Mouse (Mus musculus): ENCODE measurements around the gene Chaf1a. TPM values are rescaled to one million over a fixed set of nuclear protein-coding genes. Genes with fewer than 3 reads are reported as not detected.

Chaf1a gene
- polyA plus RNA-seq, 1 experiment = 73.6 TPM

DNA sequence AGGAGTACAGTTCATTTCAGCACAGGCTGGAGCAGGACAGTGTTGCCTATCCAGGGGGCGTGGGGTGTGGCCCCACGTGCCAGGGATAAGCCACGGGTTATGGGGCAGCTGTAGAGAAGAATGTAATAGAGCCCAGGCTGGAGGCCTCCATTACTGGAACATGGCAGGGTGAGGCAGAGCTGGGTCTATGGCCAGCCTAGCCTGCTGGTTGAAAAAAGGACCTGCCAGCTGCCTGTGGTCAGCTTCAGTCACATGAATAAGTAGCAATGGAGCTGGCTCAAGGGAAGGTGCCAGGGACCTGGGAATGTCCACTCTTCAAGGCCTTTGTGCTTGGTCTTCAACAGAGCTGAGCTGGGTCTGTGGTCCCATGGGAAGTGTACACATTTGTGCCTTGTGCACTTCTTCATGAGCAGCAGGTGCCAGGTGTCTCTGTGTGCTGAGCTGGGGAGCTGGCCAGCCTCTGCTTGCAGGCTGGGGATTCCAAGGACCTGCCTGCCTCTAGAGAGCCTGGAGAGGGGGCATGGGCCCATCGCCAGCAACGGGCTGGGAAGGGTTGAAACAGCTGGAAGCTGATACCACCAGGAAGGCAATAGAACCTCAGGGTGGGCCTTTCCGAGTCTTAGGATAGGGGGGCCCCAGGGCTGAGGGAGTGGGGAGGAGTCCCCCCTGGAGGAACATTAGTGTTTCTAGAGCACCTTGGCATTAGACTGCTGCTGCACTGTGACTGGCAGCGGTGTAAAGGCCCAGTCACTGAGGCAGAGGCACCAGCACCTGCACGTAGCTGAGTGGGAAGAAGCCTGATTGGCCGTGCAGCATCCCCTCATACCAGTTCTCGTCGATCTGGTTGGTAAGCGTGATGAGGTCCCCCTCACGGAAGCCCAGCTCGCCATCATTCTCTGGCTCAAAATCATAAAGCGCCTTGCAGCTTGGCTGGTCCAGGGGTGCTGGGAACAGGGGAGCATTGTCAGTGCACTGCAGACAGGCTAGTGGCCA is 23.1 kb upstream of the Chaf1a start:
- Histone ChIP-seq H3K4me1 (ENCODE audit: control insufficient read depth, insufficient read depth, low read length) (peaks cover 5% of the 10 kb centered on the region), H3K4me3 (replicated peaks; ENCODE audit: control insufficient read depth, low read depth, low read length) (no peak overlapping the region), H3K27ac (ENCODE audit: control insufficient read depth, insufficient read depth, low read depth, low read length, poor library complexity) (no peak overlapping the region)
- TF ChIP-seq CTCF (IDR thresholded peaks at IDR 0.05; ENCODE audit: control insufficient read depth, insufficient read depth, low read length) (no peak), POLR2A (IDR thresholded peaks at IDR 0.05; ENCODE audit: borderline replicate concordance, control insufficient read depth, low read depth, low read length) (no peak)
- WGBS = 89% methylated on average over 15 of the region's 15 CpGs

DNA sequence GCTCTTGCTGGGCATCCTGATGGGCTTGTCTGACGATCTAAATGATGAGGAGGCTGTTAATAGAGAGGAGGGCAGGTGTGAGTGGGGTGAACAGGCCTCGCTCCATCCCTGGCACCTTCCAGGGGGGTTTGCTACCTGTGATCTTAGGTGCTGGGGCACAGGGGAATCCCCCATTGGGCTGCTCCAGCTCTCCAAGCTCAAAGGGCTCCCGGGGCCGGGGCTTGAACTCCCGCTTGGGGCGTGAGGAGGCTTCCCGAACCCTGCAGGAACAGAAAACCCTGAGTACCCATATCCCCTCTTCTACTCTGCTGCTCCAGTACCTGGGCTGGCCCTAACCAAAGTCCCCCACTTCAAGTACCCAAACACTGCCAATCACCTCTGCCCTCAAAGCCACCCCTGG is 22.4 kb upstream of the Chaf1a start:
- H3K27ac ChIP-seq (ENCODE audit: control insufficient read depth, insufficient read depth, low read depth, low read length, poor library complexity) = no peak overlapping the region
- no peak for TF ChIP-seq POLR2A (IDR thresholded peaks at IDR 0.05; ENCODE audit: borderline replicate concordance, control insufficient read depth, low read depth, low read length)
- no peak for TF ChIP-seq CTCF (IDR thresholded peaks at IDR 0.05; ENCODE audit: control insufficient read depth, insufficient read depth, low read length)
- no peak overlapping the region for H3K4me3 ChIP-seq (replicated peaks; ENCODE audit: control insufficient read depth, low read depth, low read length)
- peaks cover 9% of the 10 kb centered on the region for H3K4me1 ChIP-seq (ENCODE audit: control insufficient read depth, insufficient read depth, low read length)
- 92% methylated on average over 7 of the region's 7 CpGs for WGBS

DNA sequence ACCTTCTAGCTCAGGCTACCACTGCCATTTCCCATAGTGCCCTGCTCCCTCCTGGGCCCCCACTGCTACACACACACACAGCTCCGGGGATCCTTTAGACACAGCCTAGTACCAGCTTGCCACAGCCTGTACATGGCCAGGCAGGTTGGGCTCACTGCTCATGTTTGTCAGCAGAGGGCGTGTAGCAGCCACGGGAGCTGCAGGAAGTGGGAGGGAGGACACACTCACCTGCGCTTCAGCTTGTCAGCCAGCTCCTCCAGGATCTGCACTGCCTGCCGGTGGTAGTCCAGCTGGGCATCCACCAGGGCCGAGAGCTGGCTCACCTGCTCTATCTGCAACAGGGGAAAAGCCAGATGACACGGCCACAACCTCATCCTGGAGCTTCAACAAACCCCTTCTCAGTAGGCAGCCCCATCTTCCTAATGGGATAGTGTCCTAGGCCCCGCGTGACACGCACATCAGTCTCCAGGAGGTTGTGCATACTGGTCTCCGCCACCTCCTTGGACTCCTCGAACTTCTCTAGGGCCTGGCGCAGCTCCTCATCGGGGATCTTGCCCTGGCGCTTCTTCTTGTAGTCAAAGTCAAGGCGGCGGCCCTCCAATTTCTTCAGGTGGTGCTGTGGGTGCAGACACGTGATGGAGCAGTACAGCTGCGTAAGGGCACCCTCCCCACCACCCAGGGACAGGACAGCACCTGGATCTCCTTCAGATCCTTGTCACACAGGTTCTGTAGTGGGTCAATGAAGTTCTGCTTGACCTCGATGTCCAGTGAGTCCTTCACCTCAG is 21.7 kb upstream of the Chaf1a start:
- no peak overlapping the region for H3K27ac ChIP-seq (ENCODE audit: control insufficient read depth, insufficient read depth, low read depth, low read length, poor library complexity)
- TF ChIP-seq POLR2A (IDR thresholded peaks at IDR 0.05; ENCODE audit: borderline replicate concordance, control insufficient read depth, low read depth, low read length) = no peak
- TF ChIP-seq CTCF (IDR thresholded peaks at IDR 0.05; ENCODE audit: control insufficient read depth, insufficient read depth, low read length) = peak; percentile 76
- 72% methylated on average over 20 of the region's 20 CpGs for WGBS
- peaks cover 13% of the 10 kb centered on the region for H3K4me1 ChIP-seq (ENCODE audit: control insufficient read depth, insufficient read depth, low read length)
- no peak overlapping the region for H3K4me3 ChIP-seq (replicated peaks; ENCODE audit: control insufficient read depth, low read depth, low read length)

DNA sequence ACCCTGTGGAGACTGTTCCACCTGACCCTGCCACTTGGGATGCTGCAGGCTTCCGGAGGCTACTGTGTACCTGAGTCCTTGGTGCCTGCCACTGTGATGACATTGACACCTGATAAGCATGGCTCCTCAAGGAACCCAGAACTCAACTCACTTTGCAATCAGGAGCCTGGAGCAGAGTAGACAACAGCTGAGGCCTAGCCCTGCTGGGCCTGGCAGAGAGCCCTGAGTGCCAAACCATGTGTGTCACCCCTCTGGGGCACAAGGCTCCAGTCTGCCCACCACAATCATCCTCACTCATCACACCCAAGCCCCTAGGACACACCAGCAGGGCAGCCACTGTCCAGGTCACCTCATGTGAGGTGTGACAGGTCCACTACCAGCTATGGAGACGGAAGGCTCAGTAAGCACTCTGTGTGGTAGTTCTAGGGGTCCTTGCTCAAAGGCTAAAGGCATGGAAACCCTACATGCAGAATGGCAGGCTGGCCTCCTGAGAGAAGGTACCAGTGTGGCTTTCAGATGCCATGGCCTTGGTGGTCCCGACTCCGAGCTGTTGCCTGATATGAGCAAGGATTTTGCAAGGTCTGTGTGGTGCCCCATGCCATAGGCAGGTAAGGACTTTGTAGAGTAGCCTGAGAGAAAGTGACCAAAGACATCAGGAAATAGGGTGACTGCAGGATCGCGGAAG is 19.7 kb upstream of the Chaf1a start:
- TF ChIP-seq CTCF (IDR thresholded peaks at IDR 0.05; ENCODE audit: control insufficient read depth, insufficient read depth, low read length) (no peak), POLR2A (IDR thresholded peaks at IDR 0.05; ENCODE audit: borderline replicate concordance, control insufficient read depth, low read depth, low read length) (no peak)
- H3K27ac ChIP-seq (ENCODE audit: control insufficient read depth, insufficient read depth, low read depth, low read length, poor library complexity) = no peak overlapping the region
- WGBS = 75% methylated on average over 6 of the region's 6 CpGs
- peaks cover 19% of the 10 kb centered on the region for H3K4me1 ChIP-seq (ENCODE audit: control insufficient read depth, insufficient read depth, low read length)
- no peak overlapping the region for H3K4me3 ChIP-seq (replicated peaks; ENCODE audit: control insufficient read depth, low read depth, low read length)

DNA sequence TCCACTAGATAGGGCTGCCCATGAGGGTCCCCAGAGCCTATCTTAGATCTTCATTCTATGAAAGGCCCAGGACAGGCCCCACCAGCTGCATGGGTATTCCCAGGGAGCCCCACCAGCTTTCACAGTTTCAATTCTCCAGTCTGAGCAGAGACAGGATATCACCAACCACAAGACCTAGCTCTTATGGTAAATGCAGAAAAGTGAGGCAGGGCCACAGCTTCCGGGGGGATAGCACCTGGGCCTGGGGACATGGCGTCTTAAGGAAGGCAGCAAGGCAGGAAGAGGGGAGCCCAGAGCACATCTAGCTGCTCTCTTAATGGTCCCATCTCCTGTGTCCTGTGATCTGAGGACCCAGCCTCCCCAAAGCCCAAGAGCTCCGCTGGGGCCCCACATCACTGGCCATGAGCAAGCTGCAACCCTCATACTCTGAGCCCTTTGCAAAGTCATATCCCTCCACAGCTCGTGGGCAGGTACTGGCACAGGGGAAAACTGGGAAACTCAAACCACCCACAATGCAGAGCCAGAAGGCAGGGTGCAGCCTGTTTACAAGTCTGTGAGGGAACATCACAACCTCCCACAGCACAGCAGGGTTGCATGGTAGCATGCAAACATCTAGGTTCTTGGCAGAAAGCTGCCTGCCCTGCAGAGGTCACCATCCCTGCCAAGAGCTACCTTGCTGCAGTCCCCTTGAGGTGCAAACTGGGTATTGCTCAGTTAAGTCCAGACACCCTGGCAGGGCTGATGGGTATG is 18.9 kb upstream of the Chaf1a start:
- no peak for TF ChIP-seq CTCF (IDR thresholded peaks at IDR 0.05; ENCODE audit: control insufficient read depth, insufficient read depth, low read length)
- no peak for TF ChIP-seq POLR2A (IDR thresholded peaks at IDR 0.05; ENCODE audit: borderline replicate concordance, control insufficient read depth, low read depth, low read length)
- Histone ChIP-seq H3K27ac (ENCODE audit: control insufficient read depth, insufficient read depth, low read depth, low read length, poor library complexity) (peak overlapping the region; percentile 17; the same call in 1 of the 2 replicates), H3K4me1 (ENCODE audit: control insufficient read depth, insufficient read depth, low read length) (peaks cover 20% of the 10 kb centered on the region), H3K4me3 (replicated peaks; ENCODE audit: control insufficient read depth, low read depth, low read length) (no peak overlapping the region)
- 30% methylated on average over 4 of the region's 4 CpGs for WGBS

DNA sequence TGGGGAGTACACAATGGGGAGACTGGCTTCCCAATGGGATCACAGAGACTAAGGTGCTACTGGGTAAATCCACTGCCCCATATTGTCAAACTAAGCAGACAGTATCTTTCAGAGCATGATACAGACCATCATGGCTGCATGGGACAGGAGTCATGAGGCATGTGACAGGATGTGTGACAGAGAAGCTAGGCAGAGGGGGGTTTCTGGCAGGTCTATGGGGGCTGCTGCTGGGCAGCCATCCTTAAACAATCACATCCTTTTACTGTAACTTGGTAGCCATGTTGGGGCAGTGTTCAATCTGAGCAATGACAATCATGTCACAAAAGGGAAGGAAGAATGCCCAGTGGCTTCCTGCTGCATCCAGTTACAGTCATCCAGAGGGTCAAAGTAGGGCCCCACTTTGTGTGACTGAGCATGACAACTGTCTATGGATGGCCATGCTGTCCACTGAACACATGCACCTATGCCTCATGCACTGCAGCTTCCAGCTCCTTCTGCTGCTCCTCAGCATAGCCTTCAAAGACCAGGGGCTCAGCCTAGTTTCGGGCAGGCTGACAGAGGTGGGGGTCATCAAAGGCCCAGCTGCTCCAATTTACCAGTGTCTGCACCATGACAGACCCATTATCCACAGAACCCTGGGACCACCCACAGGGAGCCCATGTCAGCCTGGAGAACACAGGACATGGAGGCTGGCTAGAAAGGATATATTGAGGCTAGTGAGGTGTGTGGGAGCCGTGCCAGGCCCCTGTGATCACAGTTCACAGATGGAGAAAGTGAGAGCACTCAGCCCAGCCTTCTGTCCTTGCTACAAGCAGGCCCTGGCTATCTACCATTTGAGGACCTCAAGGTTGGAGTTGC is 17.9 kb upstream of the Chaf1a start:
- Histone ChIP-seq H3K4me1 (ENCODE audit: control insufficient read depth, insufficient read depth, low read length) (peaks cover 20% of the 10 kb centered on the region), H3K4me3 (replicated peaks; ENCODE audit: control insufficient read depth, low read depth, low read length) (no peak overlapping the region), H3K27ac (ENCODE audit: control insufficient read depth, insufficient read depth, low read depth, low read length, poor library complexity) (no peak overlapping the region)
- WGBS = 83% methylated on average over 2 of the region's 2 CpGs
- TF ChIP-seq CTCF (IDR thresholded peaks at IDR 0.05; ENCODE audit: control insufficient read depth, insufficient read depth, low read length) = no peak
- no peak for TF ChIP-seq POLR2A (IDR thresholded peaks at IDR 0.05; ENCODE audit: borderline replicate concordance, control insufficient read depth, low read depth, low read length)

DNA sequence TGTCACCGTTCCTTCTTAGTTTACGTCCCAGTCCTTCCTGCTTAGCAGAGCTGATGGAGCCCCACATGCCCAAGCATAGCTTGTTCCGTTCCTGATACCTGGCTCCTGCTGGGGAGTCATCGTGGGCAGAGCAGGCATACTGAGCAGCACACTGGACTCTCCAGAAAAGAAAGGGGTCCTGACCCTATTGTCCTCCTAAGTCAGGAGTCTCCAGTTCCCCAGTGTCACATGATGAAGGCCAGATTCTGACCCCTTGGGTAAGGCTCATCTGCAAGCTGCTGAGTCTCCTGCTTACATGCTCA is 17.3 kb upstream of the Chaf1a start:
- Histone ChIP-seq H3K27ac (ENCODE audit: control insufficient read depth, insufficient read depth, low read depth, low read length, poor library complexity) (no peak overlapping the region), H3K4me3 (replicated peaks; ENCODE audit: control insufficient read depth, low read depth, low read length) (no peak overlapping the region), H3K4me1 (ENCODE audit: control insufficient read depth, insufficient read depth, low read length) (peaks cover 20% of the 10 kb centered on the region)
- no peak for TF ChIP-seq POLR2A (IDR thresholded peaks at IDR 0.05; ENCODE audit: borderline replicate concordance, control insufficient read depth, low read depth, low read length)
- no peak for TF ChIP-seq CTCF (IDR thresholded peaks at IDR 0.05; ENCODE audit: control insufficient read depth, insufficient read depth, low read length)
- 80% methylated on average over 4 of the region's 4 CpGs for WGBS
